Mouse (Mus musculus) T-helper 2 cell (primary cell): ENCODE results near the gene Fcgr1.
"Not testable (repeated sequence)": the region's sequence is repeated elsewhere in the genome, so short reads cannot be mapped to it uniquely, and the experiment has no call there.

ENCODE experiments used
- in situ Hi-C: fragments of 300-600 bp; cut with MboI, MseI; formaldehyde crosslinking; loops from one replicate; pipeline ENCODE4 v1.15.1; 2025; ENCODE audit warnings: high pct_unique_total_duplicates

Gene Fcgr1

GRCm38 (mm10) chr3:96327647-96328046 lies 33.9 kb upstream of the Fcgr1 start:
- in situ Hi-C loops = loop anchor here (5.0 to 10.0 kb wide), 2 partner anchors 45 to 877 kb away; no protein-coding TSS in a partner anchor

GRCm38 (mm10) chr3:96327131-96327530 lies 33.4 kb upstream of the Fcgr1 start:
- in situ Hi-C loops = loop anchor here (5.0 to 10.0 kb wide), 2 partner anchors 45 to 878 kb away; no protein-coding TSS in a partner anchor

- in situ Hi-C loops = loop anchor here (10.0 kb wide), 1 partner anchor 881 kb away; no protein-coding TSS in a partner anchor
Observed at GRCm38 (mm10) chr3:96323806-96324205, 30.0 kb upstream of the Fcgr1 start.

GRCm38 (mm10) chr3:96322609-96323008 lies 28.8 kb upstream of the Fcgr1 start:
- in situ Hi-C loops = loop anchor here (10.0 kb wide), 1 partner anchor 882 kb away; no protein-coding TSS in a partner anchor

GRCm38 (mm10) chr3:96321891-96322290 lies 28.1 kb upstream of the Fcgr1 start:
- in situ Hi-C loops = loop anchor here (10.0 kb wide), 1 partner anchor 883 kb away; no protein-coding TSS in a partner anchor

GRCm38 (mm10) chr3:96320003-96320402 lies 26.2 kb upstream of the Fcgr1 start:
- in situ Hi-C loops = loop anchor here (10.0 kb wide), 1 partner anchor 885 kb away; no protein-coding TSS in a partner anchor

GRCm38 (mm10) chr3:96312341-96313098 lies 18.8 kb upstream of the Fcgr1 start:
- in situ Hi-C loops = no loop called here

GRCm38 (mm10) chr3:96309441-96309840 lies 15.7 kb upstream of the Fcgr1 start:
- in situ Hi-C loops = no loop called here

GRCm38 (mm10) chr3:96306506-96306905 lies 12.7 kb upstream of the Fcgr1 start:
- in situ Hi-C loops = no loop called here

GRCm38 (mm10) chr3:96302076-96302475 lies 8.3 kb upstream of the Fcgr1 start:
- in situ Hi-C loops = no loop called here

GRCm38 (mm10) chr3:96300706-96301529 lies 7.1 kb upstream of the Fcgr1 start:
- in situ Hi-C loops = no loop called here

- in situ Hi-C loops = no loop called here
Observed at GRCm38 (mm10) chr3:96299562-96299961, 5.8 kb upstream of the Fcgr1 start.

GRCm38 (mm10) chr3:96298360-96298759 lies 4.6 kb upstream of the Fcgr1 start:
- in situ Hi-C loops = no loop called here

- in situ Hi-C loops = no loop called here
Observed at GRCm38 (mm10) chr3:96293368-96293767, 401 bp downstream of the Fcgr1 start.

- in situ Hi-C loops = no loop called here
Observed at GRCm38 (mm10) chr3:96292641-96293040, 1.1 kb downstream of the Fcgr1 start.

GRCm38 (mm10) chr3:96290727-96291126 lies 3.0 kb downstream of the Fcgr1 start:
- in situ Hi-C loops = not testable (repeated sequence)

- in situ Hi-C loops = no loop called here
Observed at GRCm38 (mm10) chr3:96289201-96289600, 4.6 kb downstream of the Fcgr1 start.

- in situ Hi-C loops = not testable (repeated sequence)
Observed at GRCm38 (mm10) chr3:96287334-96287733, 6.4 kb downstream of the Fcgr1 start.

GRCm38 (mm10) chr3:96284457-96284856 lies 9.3 kb downstream of the Fcgr1 start:
- in situ Hi-C loops = loop anchor here (5.0 kb wide), 1 partner anchor 43 kb away; no protein-coding TSS in a partner anchor

- in situ Hi-C loops = loop anchor here (5.0 kb wide), 1 partner anchor 47 kb away; no protein-coding TSS in a partner anchor
Observed at GRCm38 (mm10) chr3:96280660-96281059, 13.1 kb downstream of the Fcgr1 start.

GRCm38 (mm10) chr3:96277800-96278624 lies 15.8 kb downstream of the Fcgr1 start:
- in situ Hi-C loops = no loop called here
